Mouse (Mus musculus) gastrocnemius, adult 2 months (tissue): ENCODE results near the gene Gorasp1. TPM values are rescaled to one million over a fixed set of nuclear protein-coding genes. Genes with fewer than 3 reads are reported as not detected.
A peak's percentile ranks its signal among the peaks of the same experiment; 100 is the strongest.

Experiments used
- DNase-seq: peaks from one replicate; pipeline ENCODE4 v3.0.0; 2022
- H3K27ac ChIP-seq: fragments of 200-600 bp; 2 replicates; pipeline ENCODE4 v1.8.1; 2022; ENCODE audit warnings: mild to moderate bottlenecking
- H3K4me3 ChIP-seq: fragments of 200-600 bp; 2 replicates; pipeline ENCODE4 v1.8.1; 2022; ENCODE audit warnings: mild to moderate bottlenecking, moderate library complexity
- CTCF ChIP-seq: fragments of 200-600 bp; IDR thresholded peaks from 2 replicates; pipeline ENCODE4 v1.8.1; 2022; ENCODE audit warnings: antibody characterized with exemption, mild to moderate bottlenecking, moderate library complexity
- intact Hi-C: fragments of 180-260 bp; cut with DNase I; formaldehyde crosslinking; loops from one replicate; pipeline ENCODE4 v1.15.1; 2025
- total RNA-seq, 2 experiments: library from RNA; stranded (reverse); gene quantifications; 2 replicates each; pipeline ENCODE4 v1.2.3; 2021

Gene Gorasp1
- total RNA-seq, 2 experiments from 2014 or later, result 20.5 to 21.4 TPM

GRCm38 (mm10) chr9:119970221-119970620 lies 32.9 kb upstream of the Gorasp1 start:
- intact Hi-C loops, result no loop called here
- H3K27ac ChIP-seq, result peak overlapping the region; percentile 32
- peak; percentile 67 for DNase-seq
- no peak overlapping the region for H3K4me3 ChIP-seq
- TF ChIP-seq CTCF, result peak; percentile 48

- H3K27ac ChIP-seq, result no peak overlapping the region
Measured at GRCm38 (mm10) chr9:119969811-119970210, 32.4 kb upstream of the Gorasp1 start.

DNA sequence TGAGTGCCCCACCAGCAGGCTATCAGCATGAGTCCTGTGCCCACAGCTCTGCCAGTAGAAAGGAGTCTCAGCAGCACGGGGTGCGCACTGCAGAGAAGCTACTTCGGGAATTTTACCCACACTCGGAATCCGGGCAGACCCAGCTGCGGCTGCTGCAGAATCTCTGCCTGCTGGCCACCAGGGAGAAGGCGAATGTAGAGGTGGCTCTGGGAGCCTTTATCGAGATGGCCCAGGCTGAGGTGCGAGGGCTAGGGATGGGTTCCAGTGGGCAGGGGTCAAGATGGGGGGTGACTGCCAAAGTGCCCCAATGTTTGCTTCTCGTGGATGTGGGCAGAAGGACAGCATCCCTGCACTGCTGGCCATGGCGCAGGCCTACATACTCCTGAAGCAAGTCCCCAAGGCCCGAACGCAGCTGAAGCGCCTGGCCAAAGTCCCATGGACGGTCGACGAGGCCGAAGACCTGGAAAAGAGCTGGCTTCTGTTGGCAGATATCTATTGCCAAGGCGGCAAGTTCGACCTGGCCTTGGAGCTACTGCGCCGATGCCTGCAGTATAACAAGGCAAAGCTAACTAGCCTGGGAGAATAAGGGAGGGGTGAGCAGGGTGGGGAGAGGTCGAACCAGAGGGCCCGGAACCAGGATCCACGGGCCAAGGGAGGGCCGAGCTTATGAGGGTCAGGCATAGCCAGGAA lies 29.0 kb upstream of the Gorasp1 start:
- DNase-seq, result no peak
- intact Hi-C loops, result no loop called here
- Histone ChIP-seq H3K27ac (no peak overlapping the region), H3K4me3 (no peak overlapping the region)
- TF ChIP-seq CTCF, result no peak

More at GRCm38 (mm10) chr9:119969811-119970210, 32.4 kb upstream of the Gorasp1 start:
- intact Hi-C loops, result no loop called here
- no peak for TF ChIP-seq CTCF
- no peak for DNase-seq
- H3K4me3 ChIP-seq, result no peak overlapping the region

DNA sequence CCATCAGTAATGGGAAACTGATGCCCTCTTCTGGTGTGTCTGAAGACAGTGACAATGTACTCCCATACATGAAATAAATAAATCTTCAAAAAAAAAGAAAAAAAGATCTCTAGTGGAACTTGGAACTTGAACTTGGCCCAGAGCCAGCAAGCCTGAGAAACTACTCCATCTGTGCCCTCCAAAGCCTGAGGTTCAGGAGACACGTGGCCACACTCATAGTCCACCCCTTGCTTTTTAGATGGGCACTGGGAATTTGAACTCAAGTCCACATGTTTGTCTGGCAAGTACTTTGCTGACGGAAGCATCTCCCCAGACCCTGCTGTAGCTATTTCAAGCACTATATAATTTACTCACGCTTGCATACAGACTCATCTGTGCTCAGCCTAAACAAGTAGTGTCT lies 27.8 kb upstream of the Gorasp1 start:
- intact Hi-C loops, result no loop called here
- DNase-seq, result no peak

GRCm38 (mm10) chr9:119964206-119964605 lies 26.8 kb upstream of the Gorasp1 start:
- H3K4me3 ChIP-seq, result peak overlapping the region; percentile 5; the same call in 1 of the 2 replicates
- no peak for TF ChIP-seq CTCF
- peak overlapping the region; percentile 74 for H3K27ac ChIP-seq
- intact Hi-C loops, result no loop called here
- DNase-seq, result no peak

More for the DNA sequence above, 27.8 kb upstream of the Gorasp1 start:
- TF ChIP-seq CTCF, result no peak
- Histone ChIP-seq H3K27ac (no peak overlapping the region), H3K4me3 (no peak overlapping the region)

GRCm38 (mm10) chr9:119962987-119963667 lies 25.8 kb upstream of the Gorasp1 start:
- DNase-seq, result peak; percentile 83
- peak overlapping the region; percentile 31 for H3K4me3 ChIP-seq
- intact Hi-C loops, result loop anchor here (1.0 to 2.0 kb wide), 2 partner anchors 48 to 110 kb away; no protein-coding TSS in a partner anchor
- TF ChIP-seq CTCF, result peak; percentile 97; the same call in 1 of the 2 replicates
- H3K27ac ChIP-seq, result peak overlapping the region; percentile 74

DNA sequence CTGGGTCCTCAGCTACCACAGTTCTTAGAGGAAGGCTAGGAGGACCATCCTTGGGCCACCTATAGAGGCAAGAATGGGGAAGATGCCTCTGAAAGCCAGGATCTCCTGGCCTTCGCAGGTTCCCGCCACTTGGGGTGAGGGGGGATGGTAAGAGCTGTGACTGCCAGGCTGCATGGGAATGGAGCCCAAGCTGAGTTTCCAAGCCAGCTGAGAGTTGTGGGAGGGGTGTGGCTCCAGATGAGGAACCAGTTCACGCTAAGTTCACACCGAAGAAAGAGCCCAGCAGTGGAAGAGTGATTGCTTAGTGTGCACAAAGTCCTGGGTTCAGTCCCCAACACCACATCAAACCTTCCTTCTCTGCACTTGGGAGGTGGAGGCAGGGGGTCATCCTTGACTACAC lies 24.9 kb upstream of the Gorasp1 start:
- DNase-seq, result no peak
- intact Hi-C loops, result loop anchor here (2.0 kb wide), 1 partner anchor 111 kb away; no protein-coding TSS in a partner anchor
- no peak overlapping the region for H3K27ac ChIP-seq
- TF ChIP-seq CTCF, result no peak
- no peak overlapping the region for H3K4me3 ChIP-seq

DNA sequence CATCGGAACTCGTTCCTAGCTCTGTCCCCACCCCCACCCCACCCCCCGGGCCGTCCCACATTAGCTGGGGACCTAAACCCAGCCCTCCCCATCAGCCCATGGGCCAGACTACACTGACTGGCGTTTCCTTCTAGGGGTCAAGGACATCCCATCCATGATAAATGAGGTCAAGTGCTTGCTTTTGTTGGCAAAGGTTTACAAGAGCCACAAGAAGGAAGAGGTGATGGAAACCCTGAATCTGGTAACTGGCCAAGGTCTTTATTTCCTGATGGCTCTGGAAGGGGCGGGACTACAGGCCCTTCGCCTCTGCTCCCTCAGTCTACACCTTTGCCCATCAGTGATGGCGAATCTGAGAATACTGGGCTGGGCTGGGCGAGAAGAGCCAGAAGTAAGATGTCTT lies 21.5 kb upstream of the Gorasp1 start:
- no peak for TF ChIP-seq CTCF
- DNase-seq, result no peak
- no peak overlapping the region for H3K27ac ChIP-seq
- no peak overlapping the region for H3K4me3 ChIP-seq
- intact Hi-C loops, result no loop called here

GRCm38 (mm10) chr9:119951388-119951787 lies 14.0 kb upstream of the Gorasp1 start:
- no peak overlapping the region for H3K4me3 ChIP-seq
- intact Hi-C loops, result no loop called here
- DNase-seq, result no peak
- no peak overlapping the region for H3K27ac ChIP-seq
- TF ChIP-seq CTCF, result no peak

GRCm38 (mm10) chr9:119950434-119950833 lies 13.1 kb upstream of the Gorasp1 start:
- TF ChIP-seq CTCF, result no peak
- no peak overlapping the region for H3K4me3 ChIP-seq
- intact Hi-C loops, result no loop called here

DNA sequence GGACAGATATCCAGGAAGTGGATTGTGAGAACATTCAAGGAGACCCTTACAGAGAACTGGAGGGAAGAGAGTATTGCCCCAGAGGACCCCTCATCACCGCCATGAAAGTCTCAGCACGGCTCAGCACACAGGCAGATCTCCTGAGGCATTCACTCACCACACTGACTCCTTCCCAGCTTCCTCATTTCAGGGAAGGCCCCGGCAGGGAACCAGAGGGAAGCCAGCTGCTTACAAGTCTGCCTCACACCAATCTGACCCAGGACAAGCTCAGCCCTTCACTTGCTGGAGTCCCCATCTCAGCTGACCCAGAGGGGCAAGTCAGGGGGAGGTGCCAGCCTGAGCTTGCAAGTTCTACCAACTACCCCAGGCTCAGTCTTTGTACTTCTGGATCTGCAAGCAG lies 11.4 kb upstream of the Gorasp1 start:
- DNase-seq, result no peak
- Histone ChIP-seq H3K27ac (no peak overlapping the region), H3K4me3 (no peak overlapping the region)
- intact Hi-C loops, result no loop called here
- TF ChIP-seq CTCF, result no peak

More at GRCm38 (mm10) chr9:119950434-119950833, 13.1 kb upstream of the Gorasp1 start:
- no peak overlapping the region for H3K27ac ChIP-seq
- DNase-seq, result no peak

- DNase-seq, result no peak
- peak; percentile 55 for TF ChIP-seq CTCF
- intact Hi-C loops, result no loop called here
- Histone ChIP-seq H3K4me3 (no peak overlapping the region), H3K27ac (no peak overlapping the region)
Measured at GRCm38 (mm10) chr9:119945173-119945900, 8.0 kb upstream of the Gorasp1 start.

DNA sequence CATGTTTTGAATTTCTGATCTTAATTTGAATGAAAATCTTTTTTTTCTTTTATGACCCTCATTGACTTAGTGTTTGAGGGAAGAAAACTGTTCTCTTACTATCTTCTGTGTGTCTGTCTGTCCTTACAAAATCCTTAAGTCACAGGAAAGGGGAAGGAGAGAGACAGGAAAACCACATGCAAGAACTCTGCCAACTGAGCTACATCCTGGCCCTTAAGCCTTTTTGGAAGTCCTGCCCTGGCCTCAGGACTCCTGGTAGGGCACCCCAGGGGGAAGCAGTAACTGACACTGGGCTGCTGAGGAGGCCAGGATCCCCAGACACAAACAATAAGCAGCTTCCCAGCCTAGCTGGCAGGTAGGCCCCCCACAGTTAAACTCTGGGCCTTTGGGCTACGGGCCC lies 6.0 kb upstream of the Gorasp1 start:
- no peak for TF ChIP-seq CTCF
- H3K27ac ChIP-seq, result no peak overlapping the region
- no peak for DNase-seq
- no peak overlapping the region for H3K4me3 ChIP-seq
- intact Hi-C loops, result no loop called here
